Mouse (Mus musculus) cortical plate, adult 2 months (tissue): Measurements from ENCODE around the gene Hoxd4.

Experiments
- CTCF ChIP-seq: fragments of 200-500 bp; IDR thresholded peaks from 2 replicates; pipeline ENCODE4 v1.5.1; 2011; ENCODE audit warnings: mild to moderate bottlenecking, control low read depth, low read length; ENCODE audit not compliant: insufficient read depth; ENCODE audit errors: extremely low read depth
- POLR2A ChIP-seq: fragments of 200-500 bp; IDR thresholded peaks from 2 replicates; pipeline ENCODE4 v1.6.1; 2011; ENCODE audit warnings: mild to moderate bottlenecking, low read length, control low read depth; ENCODE audit not compliant: insufficient read depth; ENCODE audit errors: extremely low read depth

DNA sequence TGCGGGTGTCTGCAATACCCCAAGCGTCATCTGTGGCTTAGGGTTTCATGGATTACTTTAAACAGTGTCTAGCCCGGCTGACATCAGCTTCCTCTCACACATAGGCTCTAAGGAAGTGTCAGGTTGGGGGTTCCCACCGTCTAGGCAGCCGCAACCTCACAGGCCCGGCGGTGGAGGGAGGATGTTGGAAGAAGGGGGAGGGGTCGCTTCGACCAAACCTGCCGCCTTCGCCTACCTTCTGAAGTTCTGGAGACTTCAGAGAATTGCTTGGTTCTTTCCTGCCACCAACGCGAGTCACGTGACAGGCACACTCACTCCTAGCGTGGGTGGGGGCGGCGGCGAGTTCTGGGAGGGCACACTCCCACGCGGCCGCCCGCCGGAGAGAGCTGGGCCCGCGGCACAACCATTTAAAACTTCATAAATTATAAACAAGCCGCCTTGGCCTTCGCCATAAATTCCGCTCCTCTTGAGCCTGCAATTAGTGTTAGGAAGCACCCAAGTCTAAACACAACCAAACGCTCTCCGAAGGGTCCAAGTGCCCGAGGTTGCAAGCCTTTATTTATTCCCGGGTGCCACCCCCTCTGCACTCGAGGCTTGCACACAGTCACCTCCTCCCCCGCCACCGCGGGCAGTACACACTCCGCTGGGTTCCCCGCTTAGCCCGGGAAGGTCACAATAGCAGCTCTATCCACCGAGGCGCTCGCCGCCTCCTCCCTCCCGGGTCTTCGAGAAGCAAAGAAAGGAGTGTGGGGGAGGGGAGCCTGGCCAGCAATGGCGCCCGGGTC lies 37.8 kb downstream of the Hoxd4 start:
- TF ChIP-seq CTCF: no peak
- TF ChIP-seq POLR2A: no peak
